Mouse (Mus musculus) MEL (cell line): Measurements from ENCODE around the gene Col15a1. TPM values are rescaled to one million over a fixed set of nuclear protein-coding genes. Genes with fewer than 3 reads are reported as not detected.

Experiments used
- DNase-seq: peaks from one replicate; pipeline ENCODE4 v3.0.0; 2011; ENCODE audit warnings: low read depth, low spot score
- H3K27ac ChIP-seq: 2 replicates; pipeline ENCODE4 v1.5.1; 2012; ENCODE audit warnings: low read depth, mild to moderate bottlenecking, control low read depth, low read length, moderate library complexity; ENCODE audit not compliant: control insufficient read depth
- H3K27me3 ChIP-seq, 2 experiments: fragments of 150-350 bp in 1 of 2; sonication (generic) in 1 of 2; 2 replicates each; pipeline ENCODE4 v1.6.1; 2012; ENCODE audit warnings: low read length in 2 of 2, mild to moderate bottlenecking in 2 of 2, improper control_type of control experiment in 1 of 2, moderate library complexity in 1 of 2; ENCODE audit not compliant: insufficient read depth in 2 of 2, control insufficient read depth in 1 of 2
- H3K36me3 ChIP-seq, 2 experiments: 2 replicates each; pipeline ENCODE4 v1.6.1; 2012 to 2014; ENCODE audit warnings: low read length in 2 of 2, improper control_type of control experiment in 1 of 2, inconsistent platforms in 1 of 2, mild to moderate bottlenecking in 1 of 2; ENCODE audit not compliant: insufficient read depth in 2 of 2, control insufficient read depth in 1 of 2
- H3K4me1 ChIP-seq, 2 experiments: fragments of 150-350 bp in 1 of 2; sonication (generic) in 1 of 2; 2 replicates each; pipeline ENCODE4 v1.6.1; 2012; ENCODE audit warnings: low read length in 2 of 2, improper control_type of control experiment in 1 of 2, mild to moderate bottlenecking in 1 of 2; ENCODE audit not compliant: insufficient read depth in 2 of 2, control insufficient read depth in 1 of 2
- H3K4me3 ChIP-seq, 2 experiments: fragments of 150-350 bp in 1 of 2; sonication (generic) in 1 of 2; 2 replicates each; pipeline ENCODE4 v1.5.1; 2012; ENCODE audit warnings: low read depth in 2 of 2, low read length in 2 of 2, mild to moderate bottlenecking in 2 of 2, moderate library complexity in 2 of 2, control low read depth in 1 of 2, improper control_type of control experiment in 1 of 2; ENCODE audit not compliant: control insufficient read depth in 1 of 2, insufficient read depth in 1 of 2
- H3K79me2 ChIP-seq: 2 replicates; pipeline ENCODE4 v1.6.1; 2012; ENCODE audit warnings: mild to moderate bottlenecking, low read length, moderate library complexity; ENCODE audit not compliant: control insufficient read depth, poor library complexity, insufficient read depth
- H3K9ac ChIP-seq: 2 replicates; pipeline ENCODE4 v1.6.1; 2012; ENCODE audit warnings: low read depth, mild to moderate bottlenecking, control low read depth, low read length, moderate library complexity; ENCODE audit not compliant: control insufficient read depth, poor library complexity, severe bottlenecking
- H3K9me3 ChIP-seq: fragments of 150-350 bp; sonication (generic); replicated peaks from 2 replicates; pipeline ENCODE4 v1.6.1; 2012; ENCODE audit warnings: mild to moderate bottlenecking, low read length, improper control_type of control experiment, moderate library complexity; ENCODE audit not compliant: insufficient read depth
- CHD2 ChIP-seq: IDR thresholded peaks from 2 replicates; pipeline ENCODE4 v1.6.1; 2011; ENCODE audit warnings: low read length, improper control_type of control experiment
- E2F4 ChIP-seq: IDR thresholded peaks from 2 replicates; pipeline ENCODE4 v1.6.1; 2011; ENCODE audit warnings: low read depth, low read length, improper control_type of control experiment, borderline replicate concordance
- ELF1 ChIP-seq: IDR thresholded peaks from 2 replicates; pipeline ENCODE4 v1.6.1; 2014; ENCODE audit warnings: low read depth, mild to moderate bottlenecking, inconsistent platforms, low read length, improper control_type of control experiment, moderate library complexity
- EP300 ChIP-seq, 2 experiments: IDR thresholded peaks; 2 replicates each; pipeline ENCODE4 v1.6.1; 2011; ENCODE audit warnings: improper control_type of control experiment in 2 of 2, low read length in 2 of 2, low read depth in 1 of 2, mild to moderate bottlenecking in 1 of 2
- ETS1 ChIP-seq: IDR thresholded peaks from 2 replicates; pipeline ENCODE4 v1.6.1; 2012; ENCODE audit warnings: low read depth, mild to moderate bottlenecking, inconsistent platforms, low read length, improper control_type of control experiment, moderate library complexity
- GABPA ChIP-seq: IDR thresholded peaks from 2 replicates; pipeline ENCODE4 v1.6.1; 2012; ENCODE audit warnings: low read depth, mild to moderate bottlenecking, inconsistent platforms, low read length, improper control_type of control experiment, moderate library complexity
- JUND ChIP-seq: IDR thresholded peaks from 2 replicates; pipeline ENCODE4 v1.6.1; 2011; ENCODE audit warnings: low read depth, mild to moderate bottlenecking, improper control_type of control experiment, low read length
- MAX ChIP-seq: IDR thresholded peaks from 2 replicates; pipeline ENCODE4 v1.6.1; 2011; ENCODE audit warnings: low read length, improper control_type of control experiment
- MEF2A ChIP-seq: IDR thresholded peaks from 2 replicates; pipeline ENCODE4 v1.6.1; 2014; ENCODE audit warnings: low read depth, mild to moderate bottlenecking, inconsistent platforms, low read length, improper control_type of control experiment; ENCODE audit not compliant: poor library complexity, insufficient replicate concordance, severe bottlenecking; ENCODE audit errors: extremely low read depth
- MYB ChIP-seq: IDR thresholded peaks from 2 replicates; pipeline ENCODE4 v1.6.1; 2011; ENCODE audit warnings: mild to moderate bottlenecking, low read depth, low read length, improper control_type of control experiment
- NELFE ChIP-seq: IDR thresholded peaks from 2 replicates; pipeline ENCODE4 v1.6.1; 2011; ENCODE audit warnings: low read depth, low read length, improper control_type of control experiment
- POLR2A ChIP-seq, 2 experiments: IDR thresholded peaks; 2 replicates each; pipeline ENCODE4 v1.6.1; 2011 to 2012; ENCODE audit warnings: low read length in 2 of 2, mild to moderate bottlenecking in 2 of 2, control low read depth in 1 of 2, improper control_type of control experiment in 1 of 2, low read depth in 1 of 2, moderate library complexity in 1 of 2; ENCODE audit not compliant: control insufficient read depth in 1 of 2, insufficient read depth in 1 of 2, poor library complexity in 1 of 2
- POLR2AphosphoS2 ChIP-seq: IDR thresholded peaks from 2 replicates; pipeline ENCODE4 v1.6.1; 2011; ENCODE audit warnings: low read length, improper control_type of control experiment
- SIN3A ChIP-seq: IDR thresholded peaks from 2 replicates; pipeline ENCODE4 v1.6.1; 2012; ENCODE audit warnings: low read length, improper control_type of control experiment, inconsistent platforms
- SMC3 ChIP-seq: IDR thresholded peaks from 2 replicates; pipeline ENCODE4 v1.6.1; 2011; ENCODE audit warnings: low read depth, low read length, improper control_type of control experiment
- TBP ChIP-seq: IDR thresholded peaks from 2 replicates; pipeline ENCODE4 v1.8.0; 2011; ENCODE audit warnings: low read depth, low read length, improper control_type of control experiment
- UBTF ChIP-seq: IDR thresholded peaks from 2 replicates; pipeline ENCODE4 v1.6.1; 2012; ENCODE audit warnings: low read depth, mild to moderate bottlenecking, inconsistent platforms, low read length, improper control_type of control experiment, moderate library complexity, borderline replicate concordance; ENCODE audit not compliant: insufficient read depth
- USF2 ChIP-seq, 2 experiments: IDR thresholded peaks; 2 replicates each; pipeline ENCODE4 v1.6.1; 2011 to 2012; ENCODE audit warnings: improper control_type of control experiment in 2 of 2, low read length in 2 of 2, borderline replicate concordance in 1 of 2, inconsistent platforms in 1 of 2, low read depth in 1 of 2, mild to moderate bottlenecking in 1 of 2; ENCODE audit not compliant: insufficient read depth in 1 of 2
- ZMIZ1 ChIP-seq: IDR thresholded peaks from 2 replicates; pipeline ENCODE4 v1.6.1; 2012; ENCODE audit warnings: low read depth, mild to moderate bottlenecking, inconsistent platforms, low read length, improper control_type of control experiment, moderate library complexity
- ZNF384 ChIP-seq: IDR thresholded peaks from 2 replicates; pipeline ENCODE4 v1.6.1; 2012; ENCODE audit warnings: low read depth, mild to moderate bottlenecking, inconsistent platforms, low read length, improper control_type of control experiment
- polyA plus RNA-seq, 2 experiments: library from polyadenylated mRNA; stranded (reverse) in 1 of 2; unstranded in 1 of 2; fragments of >175 nt in 1 of 2; fragments of >200 nt in 1 of 2; gene quantifications; 2 replicates each; pipeline versions ENCODE4 v1.2.1 to v1.2.4; 2012; ENCODE audit warnings: low replicate concordance in 2 of 2, low read depth in 1 of 2; ENCODE audit not compliant: insufficient read length in 2 of 2, insufficient read depth in 1 of 2, missing spikeins in 1 of 2
- total RNA-seq: library from RNA; depleted of rRNA; stranded (reverse); fragments of 300-350 nt; gene quantifications from 2 replicates; pipeline ENCODE4 v1.2.3, GENCODE M21; 2012

Gene Col15a1
- total and polyA plus RNA-seq, 3 experiments, result 2.2 to 2.6 TPM; not detected in 1

GRCm38 (mm10) chr4:47287468-47287867, 79.5 kb downstream of the Col15a1 start:
- no peaks in the 10 kb centered on the region for H3K27me3 ChIP-seq
- TF ChIP-seq ZNF384 (no peak), POLR2A (IDR thresholded peaks at IDR 0.05; ENCODE audit: control insufficient read depth in 1 of 2, insufficient read depth in 1 of 2, low read depth in 1 of 2, low read length in 2 of 2, poor library complexity in 1 of 2) (no peak), SMC3 (no peak), MAX (no peak), MEF2A (no peak)
- H3K4me1 ChIP-seq, result peaks cover 19 to 42% of the 10 kb centered on the region in 2 experiments
- H3K4me3 ChIP-seq, result no peak overlapping the region
- H3K79me2 ChIP-seq, result no peaks in the 10 kb centered on the region
- H3K36me3 ChIP-seq, result peaks cover 0 to 33% of the 10 kb centered on the region in 2 experiments; a peak in 2 of 4 replicates
- no peaks in the 10 kb centered on the region for H3K9me3 ChIP-seq
- no peak overlapping the region for H3K9ac ChIP-seq
- DNase-seq, result no peak
- H3K27ac ChIP-seq, result no peak overlapping the region

GRCm38 (mm10) chr4:47288306-47288705, 80.3 kb downstream of the Col15a1 start:
- no peaks in the 10 kb centered on the region for H3K27me3 ChIP-seq
- H3K27ac ChIP-seq, result no peak overlapping the region
- no peak overlapping the region for H3K4me3 ChIP-seq
- peaks cover 0 to 34% of the 10 kb centered on the region in 2 experiments; a peak in 2 of 4 replicates for H3K36me3 ChIP-seq
- DNase-seq, result no peak
- no peaks in the 10 kb centered on the region for H3K79me2 ChIP-seq
- H3K9me3 ChIP-seq, result no peaks in the 10 kb centered on the region
- no peak for TF ChIP-seq JUND
- no peak for TF ChIP-seq ELF1
- TF ChIP-seq UBTF, result no peak
- no peak overlapping the region for H3K9ac ChIP-seq
- H3K4me1 ChIP-seq, result peaks cover 20 to 47% of the 10 kb centered on the region in 2 experiments

DNA sequence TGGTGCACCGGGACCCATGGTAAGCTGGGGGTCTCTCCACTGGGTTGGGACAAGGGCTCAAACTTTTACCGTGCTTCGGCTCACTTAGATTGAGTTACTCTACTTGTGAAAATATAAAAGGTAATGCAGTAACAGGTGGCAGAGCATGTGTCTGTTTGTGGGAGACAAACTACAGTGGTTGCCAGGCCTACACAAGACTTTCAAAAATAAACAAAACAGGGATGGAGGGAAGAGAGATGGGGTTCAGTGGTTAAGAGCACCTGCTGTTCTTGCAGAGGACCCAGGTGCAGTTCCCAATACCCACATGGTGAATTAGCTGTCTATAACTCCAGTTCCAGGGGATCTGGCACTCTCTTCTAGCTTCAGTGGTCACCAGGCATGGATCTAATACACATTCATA, 81.6 kb downstream of the Col15a1 start:
- Histone ChIP-seq H3K27me3 (no peaks in the 10 kb centered on the region), H3K4me1 (peaks cover 26 to 50% of the 10 kb centered on the region in 2 experiments), H3K9me3 (no peaks in the 10 kb centered on the region), H3K36me3 (peaks cover 0 to 34% of the 10 kb centered on the region in 2 experiments; a peak in 2 of 4 replicates), H3K4me3 (no peak overlapping the region), H3K79me2 (no peaks in the 10 kb centered on the region), H3K27ac (no peak overlapping the region), H3K9ac (no peak overlapping the region)
- DNase-seq, result no peak
- TF ChIP-seq ETS1 (no peak), ZMIZ1 (no peak), GABPA (no peak), NELFE (no peak), MEF2A (no peak), E2F4 (no peak), TBP (no peak), MYB (no peak), SIN3A (no peak), POLR2AphosphoS2 (no peak), EP300 (IDR thresholded peaks at IDR 0.05; ENCODE audit: low read depth in 1 of 2, low read length in 2 of 2) (no peak), CHD2 (no peak), UBTF (no peak), USF2 (IDR thresholded peaks at IDR 0.05; ENCODE audit: borderline replicate concordance in 1 of 2, insufficient read depth in 1 of 2, low read depth in 1 of 2, low read length in 2 of 2) (no peak)
